Mouse (Mus musculus): Measurements from ENCODE around the gene Esrrg. TPM values are rescaled to one million over a fixed set of nuclear protein-coding genes. Genes with fewer than 3 reads are reported as not detected.

Gene Esrrg
- total and polyA plus RNA-seq, 3 experiments = 0.01 TPM; not detected in 2

GRCm38 (mm10) chr1:188260259-188261107, 651.9 kb downstream of the Esrrg start:
- no peaks in the 10 kb centered on the region for H3K9me3 ChIP-seq (replicated peaks; ENCODE audit: insufficient read depth, low read length)
- DNase-seq (ENCODE audit: low read depth, low spot score) = no peak
- H3K79me2 ChIP-seq (ENCODE audit: control insufficient read depth, insufficient read depth, low read length, poor library complexity) = no peaks in the 10 kb centered on the region
- H3K4me1 ChIP-seq (ENCODE audit: control insufficient read depth in 1 of 2, insufficient read depth in 2 of 2, low read length in 2 of 2) = no peaks in the 10 kb centered on the region
- H3K27me3 ChIP-seq (ENCODE audit: control insufficient read depth in 1 of 2, insufficient read depth in 2 of 2, low read length in 2 of 2) = no peaks in the 10 kb centered on the region; a peak in 1 of 4 replicates
- TF ChIP-seq HCFC1 (IDR thresholded peaks at IDR 0.05; ENCODE audit: low read depth, low read length) (no peak), BHLHE40 (IDR thresholded peaks at IDR 0.05; ENCODE audit: borderline replicate concordance, low read depth, low read length) (no peak), MAFK (IDR thresholded peaks at IDR 0.05; ENCODE audit: borderline replicate concordance, low read depth, low read length) (no peak)
- H3K4me3 ChIP-seq (ENCODE audit: control insufficient read depth in 1 of 2, insufficient read depth in 1 of 2, low read depth in 2 of 2, low read length in 2 of 2) = no peak overlapping the region
- no peak overlapping the region for H3K9ac ChIP-seq (ENCODE audit: control insufficient read depth, low read depth, low read length, poor library complexity, severe bottlenecking)
- H3K36me3 ChIP-seq (ENCODE audit: control insufficient read depth in 1 of 2, insufficient read depth in 2 of 2, low read length in 2 of 2) = no peaks in the 10 kb centered on the region
- H3K27ac ChIP-seq (ENCODE audit: control insufficient read depth, low read depth, low read length) = no peak overlapping the region

DNA sequence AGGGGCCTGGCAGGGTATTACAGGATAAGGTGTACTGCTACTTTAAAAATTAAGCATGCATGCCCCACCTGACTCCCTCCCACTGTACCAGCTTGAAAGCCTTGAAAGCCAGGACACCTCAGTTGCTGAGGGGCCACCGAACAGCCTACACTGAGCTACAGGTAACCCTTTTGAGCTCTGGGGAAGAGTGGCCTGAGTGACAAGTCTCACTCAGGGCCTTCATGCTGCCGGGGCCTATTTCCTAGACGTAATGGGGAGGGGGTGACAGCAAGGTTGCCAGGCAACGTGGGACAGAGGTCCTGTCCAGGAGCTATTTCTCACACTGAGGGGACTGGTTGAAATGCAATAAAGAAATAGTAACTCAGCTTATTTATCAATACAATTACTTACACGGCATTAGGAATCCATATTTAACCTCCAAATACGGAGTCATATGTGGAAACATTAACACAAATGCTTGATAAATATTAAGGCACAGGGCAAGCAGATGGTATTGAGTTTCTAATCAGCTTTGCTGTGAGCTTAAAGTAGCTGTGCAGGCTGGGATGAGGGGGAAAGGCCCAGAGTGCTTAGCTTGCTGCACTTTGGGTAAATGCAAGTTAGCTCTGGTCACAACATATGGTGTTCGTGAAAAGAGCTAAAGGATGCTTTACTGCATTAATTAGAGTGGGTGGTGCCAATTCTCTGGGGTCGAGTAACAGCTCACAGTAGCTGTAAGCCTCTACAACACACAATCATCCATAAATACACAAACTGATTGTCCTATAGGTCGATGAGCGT, 653.5 kb downstream of the Esrrg start, which contains the start of gene Ush2a:
Gene Ush2a (plus strand): TSS at position 121 of the 780 bp plus-strand sequence.
- no peak for TF ChIP-seq ZKSCAN1 (IDR thresholded peaks at IDR 0.05; ENCODE audit: low read depth, low read length)
- TF ChIP-seq NRF1 (IDR thresholded peaks at IDR 0.05; ENCODE audit: insufficient read depth, low read depth, low read length, poor library complexity, severe bottlenecking) = no peak
- no peaks in the 10 kb centered on the region for H3K79me2 ChIP-seq (ENCODE audit: control insufficient read depth, insufficient read depth, low read length, poor library complexity)

More for the DNA sequence above, 653.5 kb downstream of the Esrrg start, which contains the start of gene Ush2a:
- H3K27me3 ChIP-seq (ENCODE audit: control insufficient read depth in 1 of 2, insufficient read depth in 2 of 2, low read length in 2 of 2) = no peaks in the 10 kb centered on the region
- no peaks in the 10 kb centered on the region for H3K36me3 ChIP-seq (ENCODE audit: control insufficient read depth in 1 of 2, insufficient read depth in 2 of 2, low read length in 2 of 2)
- no peaks in the 10 kb centered on the region for H3K9me3 ChIP-seq (replicated peaks; ENCODE audit: insufficient read depth, low read length)
- no peaks in the 10 kb centered on the region for H3K4me1 ChIP-seq (ENCODE audit: control insufficient read depth in 1 of 2, insufficient read depth in 2 of 2, low read length in 2 of 2)
- no peak within 1 kb of the TSS for H3K4me3 ChIP-seq (ENCODE audit: control insufficient read depth in 1 of 2, insufficient read depth in 1 of 2, low read depth in 2 of 2, low read length in 2 of 2)
- H3K9ac ChIP-seq (ENCODE audit: control insufficient read depth, low read depth, low read length, poor library complexity, severe bottlenecking) = no peak within 1 kb of the TSS
- no peak within 1 kb of the TSS for H3K27ac ChIP-seq (ENCODE audit: control insufficient read depth, low read depth, low read length)
- DNase-seq (ENCODE audit: low read depth, low spot score) = no peak
